Mouse (Mus musculus) left cerebral cortex, postnatal 4 days (tissue): ENCODE data around the gene Nfyb. TPM values are rescaled to one million over a fixed set of nuclear protein-coding genes. Genes with fewer than 3 reads are reported as not detected.

Experiments used
- DNase-seq: peaks from one replicate; pipeline ENCODE4 v3.0.0-alpha.2; 2022
- intact Hi-C: fragments of 180-260 bp; cut with DNase I; formaldehyde crosslinking; loops from one replicate; pipeline ENCODE4 v1.15.1; 2025
- total RNA-seq, 2 experiments: library from RNA; stranded (reverse); gene quantifications; 2 replicates each; pipeline ENCODE4 v1.2.3; 2021

Nfyb gene
- total RNA-seq = 10 to 100 TPM; 50.6 to 54.3 TPM

- peak; percentile 97 for DNase-seq
- intact Hi-C loops = loop anchor here (5.0 kb wide), 1 partner anchor 138 kb away; no protein-coding TSS in a partner anchor
These were observed at the start of gene Nfyb for GRCm38 (mm10) chr10:82763840-82764631. TSS of gene Nfyb (minus strand) at chr10:82764144.

- intact Hi-C loops = loop anchor here (10.0 kb wide), 1 partner anchor 173 kb away; the partner anchor contains the start of gene Chst11
- peak; percentile 85 for DNase-seq
These were observed 48.0 kb upstream of the Nfyb start for GRCm38 (mm10) chr10:82811855-82812431.

GRCm38 (mm10) chr10:82809352-82809751 lies 45.4 kb upstream of the Nfyb start:
- no peak for DNase-seq
- intact Hi-C loops = no loop called here

DNA sequence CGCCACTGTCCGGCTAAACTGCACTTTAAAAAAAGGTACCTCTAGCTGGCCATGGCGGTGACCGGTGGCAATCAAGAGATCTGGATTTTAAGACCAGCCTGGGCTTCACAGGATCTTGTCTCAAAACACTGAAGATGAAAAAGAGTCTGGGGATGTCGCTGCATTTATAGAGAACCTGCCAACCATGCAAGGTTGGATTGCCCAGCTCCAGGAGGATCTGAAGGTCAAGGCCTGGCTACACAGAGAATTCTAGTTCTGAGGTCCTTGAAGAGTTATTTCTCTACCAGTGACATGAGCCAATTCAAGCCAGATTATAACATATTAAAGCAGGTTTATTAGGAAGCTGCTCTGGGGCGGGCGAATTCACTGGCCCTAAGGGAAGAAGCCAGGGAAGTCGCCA lies 44.9 kb upstream of the Nfyb start:
- intact Hi-C loops = no loop called here
- DNase-seq = no peak

DNA sequence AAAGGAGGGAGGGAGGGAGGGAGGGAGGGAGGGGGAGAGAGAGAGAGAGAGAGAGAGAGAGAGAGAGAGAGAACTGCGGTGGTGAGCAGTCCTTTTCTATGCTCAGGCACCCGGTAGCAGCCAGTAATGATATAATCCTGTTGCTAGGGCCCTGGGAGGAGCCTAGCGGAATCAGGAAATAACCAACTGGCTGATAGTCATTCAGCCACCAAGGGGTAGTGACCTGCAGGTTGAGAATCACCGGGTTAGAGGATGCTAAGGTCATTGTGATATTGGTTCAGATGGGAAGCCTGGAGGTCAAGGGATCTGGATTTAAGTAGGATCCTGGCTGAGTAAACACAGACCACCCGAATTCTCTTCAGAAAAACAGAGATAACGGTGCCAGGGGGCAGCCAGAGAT lies 44.2 kb upstream of the Nfyb start:
- intact Hi-C loops = no loop called here

GRCm38 (mm10) chr10:82807238-82807637 lies 43.3 kb upstream of the Nfyb start:
- DNase-seq = no peak
- intact Hi-C loops = no loop called here

More for the DNA sequence above, 44.2 kb upstream of the Nfyb start:
- no peak for DNase-seq

GRCm38 (mm10) chr10:82806414-82806813 lies 42.5 kb upstream of the Nfyb start:
- DNase-seq = no peak
- intact Hi-C loops = no loop called here

GRCm38 (mm10) chr10:82805111-82805510 lies 41.2 kb upstream of the Nfyb start:
- intact Hi-C loops = no loop called here

DNA sequence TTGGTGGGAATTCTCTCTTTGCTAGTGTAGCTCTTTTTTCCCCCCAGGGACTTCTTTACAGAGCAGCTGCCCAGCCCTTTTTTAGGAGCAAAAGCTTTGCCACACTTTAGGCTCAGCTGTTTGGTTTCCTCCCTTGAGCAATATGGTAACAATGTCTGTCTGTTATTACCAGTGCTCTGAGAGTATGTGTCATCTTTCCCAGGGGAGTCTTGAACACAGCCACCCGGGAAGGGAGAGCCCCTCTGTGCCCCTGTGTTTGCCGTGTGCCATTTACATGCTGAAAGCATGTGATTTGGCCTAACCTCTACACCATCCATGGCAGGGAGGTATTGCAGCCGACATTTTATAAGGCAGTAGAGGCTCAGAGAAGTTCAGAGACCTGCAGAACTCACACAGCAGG lies 40.5 kb upstream of the Nfyb start:
- intact Hi-C loops = no loop called here
- DNase-seq = no peak

More at GRCm38 (mm10) chr10:82805111-82805510, 41.2 kb upstream of the Nfyb start:
- DNase-seq = no peak

- intact Hi-C loops = no loop called here
- no peak for DNase-seq
These were observed 36.1 kb upstream of the Nfyb start for GRCm38 (mm10) chr10:82800094-82800493.

GRCm38 (mm10) chr10:82798312-82798933 lies 34.5 kb upstream of the Nfyb start:
- intact Hi-C loops = no loop called here
- no peak for DNase-seq

GRCm38 (mm10) chr10:82797119-82797491 lies 33.2 kb upstream of the Nfyb start:
- intact Hi-C loops = no loop called here
- no peak for DNase-seq

DNA sequence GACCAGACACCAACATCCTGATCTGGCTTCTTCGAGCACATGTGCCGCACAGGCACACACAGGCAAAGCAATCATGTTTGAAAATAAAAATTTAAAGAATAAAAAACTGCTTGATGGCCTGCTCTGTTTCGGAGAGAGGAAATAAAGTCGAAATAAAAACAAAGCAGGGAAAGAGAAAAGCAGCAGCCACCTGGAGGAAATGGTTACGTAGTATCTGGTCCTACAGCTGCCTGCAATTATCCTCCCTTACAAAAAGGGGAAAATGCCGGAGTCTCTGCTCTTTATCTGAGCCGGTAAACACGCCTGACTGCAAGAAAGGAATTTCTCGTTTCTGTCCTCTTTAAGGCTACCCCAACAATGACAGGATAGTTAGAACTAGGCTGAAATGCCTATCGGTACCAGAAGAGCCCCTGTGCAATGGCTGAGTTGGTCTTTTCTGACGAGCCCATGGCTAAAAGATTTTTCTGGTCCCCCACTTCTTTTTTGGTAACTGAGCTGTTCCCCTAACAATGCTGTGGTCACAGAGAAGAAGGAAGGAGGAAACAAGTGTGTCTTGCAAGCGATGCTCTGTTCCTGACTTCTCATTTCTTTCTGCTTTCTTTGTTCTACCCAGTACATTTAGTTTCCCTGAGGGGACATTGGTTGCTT lies 32.7 kb upstream of the Nfyb start:
- intact Hi-C loops = no loop called here
- no peak for DNase-seq

DNA sequence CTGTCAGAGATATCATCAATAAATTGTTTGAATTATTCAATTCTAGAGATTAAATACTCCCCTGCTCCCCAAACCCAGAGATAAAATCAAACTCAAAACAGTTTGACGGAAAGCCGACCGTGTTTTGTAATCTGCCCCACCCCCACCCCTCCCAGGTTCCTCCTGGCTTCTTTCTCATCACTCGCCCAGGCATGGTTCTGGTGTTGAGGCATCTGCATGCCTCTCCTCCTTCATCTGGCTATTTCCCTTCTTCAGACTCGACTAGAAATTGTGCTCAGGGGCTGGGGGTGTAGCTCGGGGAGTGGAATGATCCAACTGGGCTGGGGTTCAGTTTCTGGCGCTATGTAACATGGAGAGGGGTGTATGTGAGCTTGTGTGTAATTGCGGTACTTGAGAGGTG lies 31.8 kb upstream of the Nfyb start:
- no peak for DNase-seq
- intact Hi-C loops = no loop called here

DNA sequence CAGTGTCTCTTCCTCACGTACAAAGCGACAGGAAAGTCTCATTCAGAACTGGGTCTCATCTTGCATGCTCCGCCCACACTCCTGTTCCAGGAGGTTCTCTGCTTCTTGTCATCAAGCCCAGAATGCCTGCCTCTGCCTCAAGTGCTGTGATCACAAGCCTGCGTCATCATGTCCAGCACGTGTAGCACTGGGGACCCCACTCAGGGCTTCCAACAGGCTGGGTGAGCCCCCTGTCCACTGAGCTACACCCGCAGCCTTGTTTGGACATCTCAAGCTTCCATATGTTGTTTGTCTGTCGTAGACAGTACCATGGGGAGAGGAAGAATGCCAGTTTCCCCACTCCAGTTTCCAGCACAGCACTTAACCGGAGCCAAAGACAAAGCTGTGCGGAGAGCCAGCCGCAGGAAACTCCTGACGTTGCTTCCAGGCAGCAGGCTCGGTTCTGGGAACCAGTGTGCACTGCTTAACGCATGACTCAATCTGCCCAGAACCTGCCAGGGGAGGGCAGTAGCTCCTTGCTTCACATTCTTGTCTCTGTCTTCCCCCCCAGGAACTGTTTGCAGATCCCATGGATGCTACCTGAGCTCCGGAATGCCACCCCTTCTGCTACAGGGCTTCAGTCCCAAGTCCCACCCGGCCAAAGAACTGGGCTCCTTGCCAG lies 31.3 kb upstream of the Nfyb start:
- DNase-seq = peak; percentile 58
- intact Hi-C loops = no loop called here

DNA sequence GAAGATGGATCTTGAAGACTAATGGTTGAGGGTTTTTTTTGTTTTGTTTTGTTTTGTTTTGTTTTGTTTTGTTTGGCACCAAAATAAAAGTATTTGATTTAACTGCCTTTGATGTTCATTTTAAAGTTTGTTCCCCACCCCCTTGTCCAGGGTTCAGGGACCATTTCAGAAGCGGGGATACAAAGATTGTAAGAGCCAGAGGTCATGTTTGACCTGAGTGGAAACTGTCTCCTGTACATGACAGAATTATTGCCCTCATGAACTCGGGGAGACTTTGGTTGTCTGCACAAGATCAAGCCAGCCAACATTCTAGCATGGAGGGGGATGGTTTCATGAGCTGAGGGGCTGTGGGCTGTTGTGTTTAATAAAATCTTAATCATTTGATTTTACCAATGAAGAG lies 28.4 kb upstream of the Nfyb start:
- intact Hi-C loops = no loop called here
- DNase-seq = no peak

- DNase-seq = no peak
- intact Hi-C loops = no loop called here
These were observed 27.8 kb upstream of the Nfyb start for GRCm38 (mm10) chr10:82791713-82792112.

- intact Hi-C loops = no loop called here
- DNase-seq = no peak
These were observed 26.6 kb upstream of the Nfyb start for GRCm38 (mm10) chr10:82790504-82790903.

DNA sequence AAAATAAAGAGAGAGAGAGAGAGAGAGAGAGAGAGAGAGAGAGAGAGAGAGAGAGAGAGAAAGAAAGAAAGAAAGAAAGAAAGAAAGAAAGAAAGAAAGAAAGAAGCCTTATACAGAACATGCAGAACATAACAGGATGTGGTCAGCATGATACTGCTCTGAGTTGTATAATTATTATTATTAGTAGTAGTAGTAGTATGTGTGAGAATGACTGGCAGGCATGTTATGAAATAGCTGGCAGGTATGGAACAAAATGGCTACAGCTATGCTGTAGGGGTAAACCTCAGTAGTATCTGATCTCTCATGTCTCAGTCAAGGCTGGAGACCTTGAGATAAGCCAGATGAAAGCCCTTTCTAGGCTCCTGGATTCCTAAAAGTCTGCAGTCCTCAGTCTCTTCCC lies 25.2 kb upstream of the Nfyb start:
- DNase-seq = no peak
- intact Hi-C loops = no loop called here

DNA sequence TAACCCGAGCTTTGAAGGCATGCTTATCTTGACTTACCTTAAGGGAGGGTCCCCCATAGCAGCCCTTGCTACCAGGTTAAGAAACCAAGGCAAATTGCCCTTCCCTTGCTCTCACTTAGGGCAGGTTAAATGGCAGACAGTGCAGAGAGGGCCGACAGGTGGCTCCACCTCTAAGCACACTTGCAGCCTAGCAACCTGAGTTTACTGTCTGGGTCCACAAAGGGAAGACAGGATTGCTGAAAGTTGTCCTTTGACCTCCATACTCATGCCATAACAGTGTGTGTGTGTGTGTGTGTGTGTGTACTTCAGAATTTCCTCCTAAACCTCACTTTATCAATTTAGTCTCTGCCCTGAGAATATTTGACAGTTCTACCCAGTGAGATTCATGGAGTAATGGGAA lies 18.5 kb upstream of the Nfyb start:
- DNase-seq = no peak
- intact Hi-C loops = no loop called here

GRCm38 (mm10) chr10:82780816-82781215 lies 16.9 kb upstream of the Nfyb start:
- DNase-seq = no peak
- intact Hi-C loops = no loop called here
